Mouse (Mus musculus): ENCODE measurements around the gene Gm20388. TPM values are rescaled to one million over a fixed set of nuclear protein-coding genes. Genes with fewer than 3 reads are reported as not detected.

The Gm20388 gene
- total and polyA plus RNA-seq, 2 experiments from 2014 or later: 17.3 TPM; not detected in 1

DNA sequence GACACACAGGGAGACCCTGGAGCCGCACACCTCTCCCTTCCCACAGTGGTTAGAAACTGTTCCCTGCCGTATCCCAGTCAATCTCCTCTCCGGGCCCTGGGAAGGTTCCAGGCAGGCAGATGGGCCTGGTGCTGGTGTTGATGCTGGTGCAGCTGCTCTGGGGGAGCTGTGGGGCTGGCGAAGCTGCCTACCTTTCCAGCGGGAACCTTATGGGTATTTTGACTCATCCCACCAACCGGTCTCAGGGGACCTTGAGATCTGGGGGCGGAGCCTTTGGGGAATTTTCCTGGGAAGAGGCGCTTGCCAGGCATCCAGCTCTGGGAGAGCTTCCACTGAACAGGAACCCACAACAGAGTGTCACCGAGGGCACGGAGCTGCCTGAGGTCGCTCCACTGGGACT is 2757.2 kb downstream of the Gm20388 start:
- Histone ChIP-seq H3K27ac (ENCODE audit: low read depth) (no peak overlapping the region), H3K9me3 (replicated peaks; ENCODE audit: control insufficient read depth, low read length) (no peaks in the 10 kb centered on the region), H3K36me3 (replicated peaks; ENCODE audit: control insufficient read depth, insufficient read depth, low read length) (no peaks in the 10 kb centered on the region), H3K27me3 (ENCODE audit: control insufficient read depth, insufficient read depth, low read length) (0 out of 2 replicates have a peak, but pooled peaks cover 21% of the 10 kb centered on the region), H3K4me2 (ENCODE audit: low read depth, low read length) (no peak overlapping the region), H3K4me3 (ENCODE audit: low read depth, low read length) (no peak overlapping the region), H3K4me1 (ENCODE audit: control insufficient read depth, insufficient read depth) (peaks cover 38% of the 10 kb centered on the region), H3K9ac (replicated peaks; ENCODE audit: low read depth, low read length) (no peak overlapping the region)
- 73% methylated on average over 11 of the region's 11 CpGs for WGBS
- ATAC-seq (ENCODE audit: insufficient read depth, low read depth) (no peak), DNase-seq (ENCODE audit: low spot score) (no peak)
- TF ChIP-seq CTCF (IDR thresholded peaks at IDR 0.05; ENCODE audit: low read depth) (no peak), EP300 (IDR thresholded peaks at IDR 0.05; ENCODE audit: low read depth) (no peak)

DNA sequence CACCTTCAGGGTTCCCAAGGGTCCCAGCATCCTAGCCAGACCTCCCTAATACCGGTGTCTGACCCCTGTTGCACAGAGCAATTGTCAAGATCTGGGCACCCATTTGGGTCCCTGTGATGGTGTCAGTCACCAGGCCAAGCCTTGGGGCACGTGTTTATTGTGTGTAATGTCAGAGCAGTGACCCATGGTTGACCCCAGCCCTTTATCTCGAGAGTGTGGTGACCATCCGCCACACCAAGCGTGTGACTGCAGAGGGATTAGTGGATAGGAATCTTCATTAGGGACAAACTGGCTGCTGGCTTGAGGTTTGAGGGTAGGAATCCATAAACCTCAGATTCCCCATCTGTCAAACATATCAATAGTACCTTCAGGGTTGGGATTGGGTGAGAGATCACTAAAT is 2758.7 kb downstream of the Gm20388 start:
- WGBS: 49% methylated on average over 5 of the region's 5 CpGs
- peaks cover 31% of the 10 kb centered on the region for H3K4me1 ChIP-seq (ENCODE audit: control insufficient read depth, insufficient read depth)
- H3K27ac ChIP-seq (ENCODE audit: low read depth): no peak overlapping the region
- TF ChIP-seq EP300 (IDR thresholded peaks at IDR 0.05; ENCODE audit: low read depth) (no peak), CTCF (IDR thresholded peaks at IDR 0.05; ENCODE audit: low read depth) (no peak)
- no peaks in the 10 kb centered on the region for H3K36me3 ChIP-seq (replicated peaks; ENCODE audit: control insufficient read depth, insufficient read depth, low read length)
- H3K9me3 ChIP-seq (replicated peaks; ENCODE audit: control insufficient read depth, low read length): no peaks in the 10 kb centered on the region
- ATAC-seq (ENCODE audit: insufficient read depth, low read depth): no peak
- DNase-seq (ENCODE audit: low spot score): no peak
- H3K4me2 ChIP-seq (ENCODE audit: low read depth, low read length): no peak overlapping the region
- H3K27me3 ChIP-seq (ENCODE audit: control insufficient read depth, insufficient read depth, low read length): 0 out of 2 replicates have a peak, but pooled peaks cover 22% of the 10 kb centered on the region
- H3K4me3 ChIP-seq (ENCODE audit: low read depth, low read length): no peak overlapping the region
- H3K9ac ChIP-seq (replicated peaks; ENCODE audit: low read depth, low read length): no peak overlapping the region

DNA sequence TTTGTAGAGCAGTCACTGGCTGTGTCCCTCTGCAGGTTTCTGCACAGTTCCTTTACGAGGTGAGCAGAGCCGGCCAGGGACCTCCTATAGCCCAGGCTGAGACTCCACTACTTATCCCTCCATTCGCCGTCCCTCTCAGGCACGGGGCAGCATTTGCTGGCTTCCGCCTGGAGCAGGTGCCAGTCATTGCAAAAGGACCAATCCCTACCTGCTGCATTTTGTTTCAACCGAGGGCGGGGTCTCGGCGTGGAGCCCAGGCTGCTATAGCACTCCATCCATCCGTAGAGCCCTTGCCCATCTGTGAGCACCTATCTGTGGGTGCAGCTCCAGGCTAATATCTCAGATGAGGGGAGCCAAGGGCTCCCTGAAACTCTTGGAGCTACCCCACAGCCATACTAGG is 2759.4 kb downstream of the Gm20388 start:
- TF ChIP-seq EP300 (IDR thresholded peaks at IDR 0.05; ENCODE audit: low read depth): no peak
- TF ChIP-seq CTCF (IDR thresholded peaks at IDR 0.05; ENCODE audit: low read depth): no peak
- ATAC-seq (ENCODE audit: insufficient read depth, low read depth): no peak
- H3K27me3 ChIP-seq (ENCODE audit: control insufficient read depth, insufficient read depth, low read length): peaks cover 22% of the 10 kb centered on the region; the same call in 1 of the 2 replicates

DNA sequence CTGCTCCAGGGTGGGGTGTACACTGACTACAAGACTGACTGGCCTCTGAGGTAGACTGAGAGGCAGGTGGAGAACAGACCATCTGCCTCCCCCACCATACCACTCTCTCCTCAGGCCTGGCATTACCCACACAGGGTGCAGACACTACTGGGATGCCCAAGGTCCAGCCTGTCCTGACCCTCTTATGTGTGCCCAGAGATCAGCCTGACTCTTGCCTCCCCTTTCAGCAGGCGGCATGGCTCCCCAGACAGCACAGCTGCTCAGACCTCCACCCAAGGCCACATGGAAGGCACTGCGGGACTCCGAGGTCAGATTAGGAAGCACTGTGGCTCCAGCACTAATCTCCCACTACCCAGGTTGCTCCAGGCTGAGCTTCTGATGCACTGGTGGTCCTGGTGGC is 2760.1 kb downstream of the Gm20388 start:
- H3K9ac ChIP-seq (replicated peaks; ENCODE audit: low read depth, low read length): no peak overlapping the region
- H3K36me3 ChIP-seq (replicated peaks; ENCODE audit: control insufficient read depth, insufficient read depth, low read length): no peaks in the 10 kb centered on the region
- peaks cover 24% of the 10 kb centered on the region for H3K27me3 ChIP-seq (ENCODE audit: control insufficient read depth, insufficient read depth, low read length)
- 72% methylated on average over 3 of the region's 3 CpGs for WGBS
- no peak for TF ChIP-seq EP300 (IDR thresholded peaks at IDR 0.05; ENCODE audit: low read depth)
- no peak overlapping the region for H3K4me3 ChIP-seq (ENCODE audit: low read depth, low read length)
- H3K4me1 ChIP-seq (ENCODE audit: control insufficient read depth, insufficient read depth): peaks cover 23% of the 10 kb centered on the region
- no peak for ATAC-seq (ENCODE audit: insufficient read depth, low read depth)
- no peak overlapping the region for H3K27ac ChIP-seq (ENCODE audit: low read depth)
- no peak overlapping the region for H3K4me2 ChIP-seq (ENCODE audit: low read depth, low read length)
- DNase-seq (ENCODE audit: low spot score): no peak
- H3K9me3 ChIP-seq (replicated peaks; ENCODE audit: control insufficient read depth, low read length): no peaks in the 10 kb centered on the region

More for the DNA sequence above, 2759.4 kb downstream of the Gm20388 start:
- Histone ChIP-seq H3K4me1 (ENCODE audit: control insufficient read depth, insufficient read depth) (peaks cover 25% of the 10 kb centered on the region), H3K4me3 (ENCODE audit: low read depth, low read length) (no peak overlapping the region), H3K9me3 (replicated peaks; ENCODE audit: control insufficient read depth, low read length) (no peaks in the 10 kb centered on the region), H3K4me2 (ENCODE audit: low read depth, low read length) (no peak overlapping the region), H3K27ac (ENCODE audit: low read depth) (no peak overlapping the region), H3K9ac (replicated peaks; ENCODE audit: low read depth, low read length) (no peak overlapping the region), H3K36me3 (replicated peaks; ENCODE audit: control insufficient read depth, insufficient read depth, low read length) (no peaks in the 10 kb centered on the region)
- WGBS: 50% methylated on average over 11 of the region's 11 CpGs
- DNase-seq (ENCODE audit: low spot score): no peak

DNA sequence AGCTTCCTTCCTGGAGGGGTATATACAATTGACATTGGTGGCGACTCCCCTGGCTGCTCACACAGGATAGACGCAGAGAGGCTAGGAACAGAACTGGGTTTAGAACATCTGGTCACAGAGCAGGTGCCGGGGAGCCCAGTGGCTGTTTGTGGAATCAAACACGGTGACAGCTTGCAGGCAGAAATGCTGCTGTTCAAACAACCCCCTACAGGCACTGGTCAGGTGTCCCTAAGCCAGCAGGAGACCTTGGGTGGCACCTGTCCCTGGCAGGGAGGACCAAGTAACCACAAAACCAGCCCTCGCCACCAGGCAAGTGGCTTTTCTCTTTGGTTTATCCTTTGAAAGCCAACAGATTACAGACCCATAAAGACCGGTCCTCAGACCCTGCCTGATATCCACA is 2761.3 kb downstream of the Gm20388 start:
- no peak overlapping the region for H3K9ac ChIP-seq (replicated peaks; ENCODE audit: low read depth, low read length)
- ATAC-seq (ENCODE audit: insufficient read depth, low read depth) (no peak), DNase-seq (ENCODE audit: low spot score) (no peak)
- H3K27me3 ChIP-seq (ENCODE audit: control insufficient read depth, insufficient read depth, low read length): peaks cover 36% of the 10 kb centered on the region
- no peak overlapping the region for H3K4me3 ChIP-seq (ENCODE audit: low read depth, low read length)
- no peaks in the 10 kb centered on the region for H3K9me3 ChIP-seq (replicated peaks; ENCODE audit: control insufficient read depth, low read length)
- no peak overlapping the region for H3K4me2 ChIP-seq (ENCODE audit: low read depth, low read length)
- WGBS: 64% methylated on average over 6 of the region's 6 CpGs
- no peak overlapping the region for H3K27ac ChIP-seq (ENCODE audit: low read depth)
- H3K4me1 ChIP-seq (ENCODE audit: control insufficient read depth, insufficient read depth): peaks cover 11% of the 10 kb centered on the region
- TF ChIP-seq EP300 (IDR thresholded peaks at IDR 0.05; ENCODE audit: low read depth) (no peak), CTCF (IDR thresholded peaks at IDR 0.05; ENCODE audit: low read depth) (no peak)
- no peaks in the 10 kb centered on the region for H3K36me3 ChIP-seq (replicated peaks; ENCODE audit: control insufficient read depth, insufficient read depth, low read length)

DNA sequence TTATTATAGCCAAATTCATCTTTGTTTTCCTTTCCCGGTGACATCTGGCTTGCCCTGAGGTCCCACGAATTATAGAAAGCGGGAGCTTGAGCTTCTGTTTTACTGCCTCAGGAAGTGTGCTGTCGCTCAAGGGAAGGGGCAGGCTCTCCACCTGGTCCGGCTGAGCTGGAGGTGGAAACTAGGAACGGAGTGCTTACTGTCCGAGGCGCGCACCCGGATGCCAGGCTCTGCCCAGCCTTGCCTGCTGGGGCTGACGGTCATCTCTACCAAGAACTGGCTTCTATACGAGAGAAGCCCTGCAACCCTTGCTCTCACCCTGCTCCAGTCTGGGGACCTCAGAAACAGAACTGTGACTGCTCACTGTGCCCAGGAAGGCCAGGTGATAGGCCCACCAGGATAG is 2763.3 kb downstream of the Gm20388 start:
- Histone ChIP-seq H3K4me2 (ENCODE audit: low read depth, low read length) (no peak overlapping the region), H3K4me1 (ENCODE audit: control insufficient read depth, insufficient read depth) (peaks cover 6% of the 10 kb centered on the region; the same call in 1 of the 2 replicates), H3K9me3 (replicated peaks; ENCODE audit: control insufficient read depth, low read length) (no peaks in the 10 kb centered on the region), H3K4me3 (ENCODE audit: low read depth, low read length) (no peak overlapping the region), H3K9ac (replicated peaks; ENCODE audit: low read depth, low read length) (no peak overlapping the region), H3K27ac (ENCODE audit: low read depth) (no peak overlapping the region), H3K36me3 (replicated peaks; ENCODE audit: control insufficient read depth, insufficient read depth, low read length) (no peaks in the 10 kb centered on the region), H3K27me3 (ENCODE audit: control insufficient read depth, insufficient read depth, low read length) (peaks cover 50% of the 10 kb centered on the region)
- DNase-seq (ENCODE audit: low spot score) (no peak), ATAC-seq (ENCODE audit: insufficient read depth, low read depth) (no peak)
- 78% methylated on average over 12 of the region's 12 CpGs for WGBS
- no peak for TF ChIP-seq CTCF (IDR thresholded peaks at IDR 0.05; ENCODE audit: low read depth)
- no peak for TF ChIP-seq EP300 (IDR thresholded peaks at IDR 0.05; ENCODE audit: low read depth)
